Mouse (Mus musculus) heart, postnatal 0 days (tissue): ENCODE measurements at regions not wholly inside any gene's neighbourhood (a gene's known extent, or its start where the extent isn't known, plus 50 kb on each side); places are given as distances from the start of the nearest gene placed in this dataset.

ENCODE experiments used
- CTCF ChIP-seq: IDR thresholded peaks from 2 replicates; pipeline ENCODE4 v1.5.1; 2016; ENCODE audit warnings: antibody characterized with exemption, control low read depth, low read depth
- EP300 ChIP-seq: IDR thresholded peaks from 2 replicates; pipeline ENCODE4 v1.6.1; 2016; ENCODE audit warnings: antibody characterized with exemption, low read depth

DNA sequence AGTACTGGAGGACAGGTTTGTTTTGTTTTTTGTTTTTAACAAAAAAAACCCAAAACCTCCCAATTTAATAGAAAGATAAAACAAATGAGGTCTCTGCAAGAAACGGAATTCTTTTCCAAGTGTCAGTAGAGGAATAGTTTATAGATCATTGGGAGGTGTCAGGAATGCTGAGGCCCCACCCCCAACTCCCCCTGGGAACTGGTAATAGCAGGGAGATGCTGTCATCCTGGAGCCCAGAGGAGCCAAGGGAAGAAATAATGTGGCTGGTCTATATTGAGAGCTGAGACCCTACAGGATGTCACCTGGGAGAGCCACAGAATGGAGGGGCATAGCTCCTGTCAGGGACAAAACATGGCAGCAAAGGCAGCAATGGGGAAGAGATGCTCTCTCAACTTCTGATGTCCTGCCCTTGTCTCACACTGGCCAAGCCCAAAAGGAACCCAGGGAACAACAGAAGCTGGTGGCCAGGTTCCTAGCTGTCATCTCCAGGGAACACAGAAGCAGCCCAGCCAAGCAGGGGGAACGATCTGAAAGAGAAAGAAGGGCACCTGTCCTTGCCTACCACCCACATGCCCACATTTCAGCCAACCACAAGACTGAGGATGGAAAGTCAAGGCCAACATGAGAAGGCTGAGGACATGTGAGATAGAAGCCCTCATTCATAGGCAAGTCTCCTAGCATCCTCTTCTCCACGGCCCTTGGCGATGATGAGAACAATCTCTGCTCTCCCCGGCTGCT lies 195.7 kb downstream of the Zfp36l1 start:
- TF ChIP-seq CTCF, result no peak
- no peak for TF ChIP-seq EP300
